In genomic region chrX:163879039-163879438, GRCm38 (mm10) we compare ENCODE assay signal across 14 mouse cellular contexts.
"Had no signal": no experiment of that assay in that cellular context is flagged by ENCODE, and none has a peak within 500 bp of the region (broad histone marks: within the 10 kb centered on the region; RNA-seq: fewer than 3 reads in every experiment).

No protein-coding gene starts in this region.

- H3K4me2 ChIP-seq: limb, embryonic 12.5 days; liver, embryonic 13.5 days; lung, embryonic 15.5 days; midbrain, embryonic 12.5 days; neural tube, embryonic 15.5 days had no signal

- H3K9me3 ChIP-seq: limb, embryonic 12.5 days; liver, embryonic 13.5 days; lung, embryonic 15.5 days; midbrain, embryonic 12.5 days; neural tube, embryonic 15.5 days had no signal

- DNase-seq: kidney, postnatal 4 days; liver; liver, embryonic 13.5 days; liver, postnatal 0 days; right cerebral cortex, adult 18-20 months; right cerebral cortex, postnatal 25 days; thymus, postnatal 4 days had no signal

- H3K4me3 ChIP-seq: layer of hippocampus, adult 2 months; limb, embryonic 12.5 days; liver, embryonic 13.5 days; lung, embryonic 15.5 days; midbrain, embryonic 12.5 days; neural tube, embryonic 15.5 days had no signal

- H3K4me1 ChIP-seq: limb, embryonic 12.5 days; liver, embryonic 13.5 days; lung, embryonic 15.5 days; midbrain, embryonic 12.5 days; neural tube, embryonic 15.5 days had no signal

- H3K27ac ChIP-seq: layer of hippocampus, adult 2 months; limb, embryonic 12.5 days; liver, embryonic 13.5 days; lung, embryonic 15.5 days; midbrain, embryonic 12.5 days; neural tube, embryonic 15.5 days; stomach, postnatal 0 days had no signal

- H3K36me3 ChIP-seq: limb, embryonic 12.5 days; liver, embryonic 13.5 days; lung, embryonic 15.5 days; midbrain, embryonic 12.5 days; neural tube, embryonic 15.5 days had no signal

- H3K9ac ChIP-seq: limb, embryonic 12.5 days; liver, embryonic 13.5 days; liver, postnatal 0 days; lung, embryonic 15.5 days; midbrain, embryonic 12.5 days; neural tube, embryonic 15.5 days had no signal

- ATAC-seq: liver, postnatal 0 days; midbrain, embryonic 16.5 days had no signal

- H3K27me3 ChIP-seq: liver, embryonic 13.5 days; lung, embryonic 15.5 days had no signal
